Mouse (Mus musculus) liver, embryonic 15.5 days (tissue): Measurements from ENCODE around the gene Sytl4. TPM values are rescaled to one million over a fixed set of nuclear protein-coding genes. Genes with fewer than 3 reads are reported as not detected.

Experiments
- polyA plus RNA-seq: library from polyadenylated mRNA; unstranded; fragments of >200 nt; fragmentation: Nextera tagmentation; extraction: Ambion mirVana; gene quantifications from 2 replicates; pipeline ENCODE4 v1.2.1, GENCODE M21; 2015

Gene Sytl4
- polyA plus RNA-seq, 1 experiment from 2014 or later: 0.97 TPM

Other genes with a start within 250 kb of the Sytl4 start
- gene Tnmd, start 130.8 kb downstream of the Sytl4 start, polyA plus RNA-seq: 1.4 and 2.1 TPM in 2 replicates
- 9.9 and 10.4 TPM in 2 replicates for gene Tspan6, start 83.4 kb downstream of the Sytl4 start, polyA plus RNA-seq
- 0.44 and 0.48 TPM in 2 replicates for gene Srpx2, start 73.4 kb downstream of the Sytl4 start, polyA plus RNA-seq
- gene Cstf2, start 77.4 kb upstream of the Sytl4 start, polyA plus RNA-seq: 18.8 and 19.8 TPM in 2 replicates
- gene Xkrx, start 180.3 kb upstream of the Sytl4 start, polyA plus RNA-seq: not detected in 2 replicates
- not detected in 2 replicates for gene Arl13a, start 205.7 kb upstream of the Sytl4 start, polyA plus RNA-seq
- not detected in 2 replicates for gene Nox1, start 240.1 kb upstream of the Sytl4 start, polyA plus RNA-seq